Mouse (Mus musculus) E14TG2a.4 (cell line): Measurements from ENCODE around the gene Gucy2g.

Experiments
- CTCF ChIP-seq: conservative IDR thresholded peaks from 2 replicates; pipeline ENCODE4 v1.5.1; 2014; ENCODE audit warnings: low read length
- NANOG ChIP-seq: IDR thresholded peaks from 2 replicates; pipeline ENCODE4 v1.6.1; 2014; ENCODE audit warnings: borderline replicate concordance, low read length, mixed read lengths
- POU5F1 ChIP-seq: IDR thresholded peaks from 2 replicates; pipeline ENCODE4 v1.6.1; 2014; ENCODE audit warnings: low read length, borderline replicate concordance

GRCm38 (mm10) chr19:55257656-55258375, 16.8 kb upstream of the Gucy2g start:
- no peak for TF ChIP-seq CTCF
- no peak for TF ChIP-seq POU5F1
- no peak for TF ChIP-seq NANOG
